Mouse (Mus musculus): ENCODE data around the gene Syk. TPM values are rescaled to one million over a fixed set of nuclear protein-coding genes. Genes with fewer than 3 reads are reported as not detected.
A peak's percentile ranks its signal among the peaks of the same experiment; 100 is the strongest.

Gene Syk
- 1 to 10 TPM; 2.8 to 3.9 TPM for total RNA-seq (2021)

DNA sequence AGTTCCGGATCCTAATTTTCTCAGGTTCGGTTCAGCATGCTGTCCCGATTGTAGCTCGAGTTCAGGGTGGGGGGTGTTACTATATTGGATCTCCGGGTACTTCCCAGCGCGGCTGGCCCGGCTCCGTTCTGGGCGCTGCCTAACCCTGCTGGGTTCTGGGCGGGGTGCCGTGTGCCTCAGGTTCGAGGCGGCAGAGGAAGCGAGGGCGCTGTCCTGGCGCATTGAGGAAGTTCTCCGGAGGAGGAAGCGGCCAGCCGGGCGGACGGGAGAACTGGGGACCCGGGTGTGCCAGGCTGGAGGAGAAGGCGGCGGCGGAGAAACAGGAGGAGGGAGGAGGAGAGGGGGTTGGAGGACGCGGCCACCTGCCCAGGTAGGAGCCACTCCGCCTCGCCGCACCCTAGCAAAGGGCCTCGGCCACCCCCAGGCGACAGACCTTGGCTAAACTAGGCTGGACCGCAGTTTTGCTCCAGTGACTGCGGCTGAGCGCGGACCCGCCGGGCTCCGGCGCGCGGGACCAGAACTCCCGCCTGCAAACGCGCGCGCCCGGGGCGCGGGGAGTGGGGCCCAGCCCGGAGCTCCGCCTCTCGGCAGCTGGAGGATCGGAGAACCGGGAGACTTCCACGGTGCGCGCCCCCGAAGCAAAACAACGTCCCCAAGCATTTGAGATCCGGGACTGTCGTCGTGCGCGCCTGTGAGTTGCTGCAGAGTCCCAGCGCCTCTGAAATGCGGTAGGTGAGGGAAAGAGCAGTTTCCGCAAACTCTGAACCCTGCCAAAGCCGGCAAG lies at the start of gene Syk:
Syk (plus strand) TSS at position 296 of the 784 bp plus-strand sequence.
- intact Hi-C loops (cut with DNase I) = no loop called here
- peak; percentile 54 to 64 for DNase-seq (ENCODE audit: low spot score in 2 of 2)

DNA sequence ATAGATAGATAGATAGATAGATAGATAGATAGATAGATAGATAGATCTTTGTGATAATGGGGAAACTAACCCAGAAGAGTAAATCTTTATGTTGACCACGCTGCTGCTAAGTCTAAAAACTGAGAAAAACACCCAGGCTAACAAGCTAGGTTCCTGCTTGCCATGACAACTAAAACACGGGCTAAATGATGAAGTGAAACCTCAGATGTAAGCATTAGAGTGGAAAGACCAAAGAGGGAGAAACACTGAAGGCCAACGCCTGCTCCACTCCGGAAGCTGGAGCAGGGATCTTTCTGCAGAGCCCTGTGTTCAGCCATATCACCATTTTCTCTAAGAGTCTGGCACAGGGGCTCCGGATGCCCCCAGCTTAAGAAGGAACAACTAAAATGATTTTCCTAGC lies 49.3 kb upstream of the Syk start:
- intact Hi-C loops (cut with DNase I) = loop anchor here (5.0 to 10.0 kb wide), 2 partner anchors 186 to 689 kb away; partner anchors contain the start of gene Gadd45g
- no peak for DNase-seq (ENCODE audit: low spot score in 2 of 2)

DNA sequence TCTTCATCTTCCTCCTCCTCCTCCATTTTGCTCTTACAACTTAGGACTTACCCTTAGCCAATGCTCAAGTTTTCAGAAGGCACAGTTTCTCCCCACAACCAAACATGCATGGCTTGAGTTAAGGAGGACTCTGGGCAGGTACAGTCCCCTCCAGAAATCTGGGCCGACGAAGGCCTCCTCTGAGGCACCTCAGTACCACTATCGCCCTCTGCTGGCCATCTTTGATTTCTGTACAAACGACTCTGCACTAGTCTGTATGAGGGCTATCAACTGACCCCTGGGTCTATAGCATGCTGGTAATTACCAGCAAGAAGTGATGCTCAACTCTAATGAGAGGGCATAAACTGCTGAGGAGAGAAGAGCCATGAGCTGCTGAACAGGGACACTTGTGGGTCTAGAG lies 47.4 kb upstream of the Syk start:
- intact Hi-C loops (cut with DNase I) = loop anchor here (5.0 to 10.0 kb wide), 2 partner anchors 92 to 691 kb away; partner anchors contain the start of gene Gadd45g
- peak in 1 of 2 experiments; percentile 43 for DNase-seq (ENCODE audit: low spot score in 2 of 2)

DNA sequence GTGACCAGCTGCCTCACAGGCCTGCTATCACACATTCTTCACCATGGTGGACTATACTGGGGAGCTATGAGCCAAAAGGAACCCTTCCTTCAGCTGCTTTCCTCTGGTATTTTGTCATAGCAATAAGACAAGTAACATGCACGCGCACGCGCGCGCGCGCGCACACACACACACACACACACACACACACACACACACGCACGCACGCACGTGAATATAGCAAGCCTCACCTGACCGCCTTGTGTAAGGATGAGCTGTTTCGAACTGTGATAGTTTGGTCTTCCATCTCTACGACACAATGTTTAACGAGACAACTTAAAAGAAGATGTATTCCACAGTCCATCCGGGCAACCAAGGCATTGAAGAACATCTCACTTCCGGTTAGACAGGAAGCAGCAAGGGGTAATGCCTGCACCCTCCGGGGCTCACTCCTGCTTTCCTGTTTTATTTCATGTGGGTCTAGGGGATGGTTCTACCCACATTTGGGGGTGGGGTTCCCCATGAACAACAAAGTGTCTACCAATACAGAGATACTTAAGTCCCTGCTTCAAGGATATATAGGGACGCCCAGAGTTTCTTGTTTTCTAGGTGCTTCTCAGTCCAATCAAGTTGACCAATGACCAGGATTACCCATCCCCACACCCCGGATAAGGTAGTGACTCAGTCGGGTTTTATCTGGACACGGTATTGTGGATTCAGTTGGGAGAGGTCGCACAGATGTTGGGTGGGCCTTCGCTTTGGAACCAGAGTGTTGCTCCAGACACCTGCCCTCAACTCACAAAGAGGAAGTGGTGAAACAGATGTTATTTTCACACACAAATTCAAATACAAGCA lies 45.0 kb upstream of the Syk start:
- intact Hi-C loops (cut with DNase I) = loop anchor here (5.0 to 10.0 kb wide), 2 partner anchors 89 to 693 kb away; partner anchors contain the start of gene Gadd45g
- no peak for DNase-seq (ENCODE audit: low spot score in 2 of 2)

DNA sequence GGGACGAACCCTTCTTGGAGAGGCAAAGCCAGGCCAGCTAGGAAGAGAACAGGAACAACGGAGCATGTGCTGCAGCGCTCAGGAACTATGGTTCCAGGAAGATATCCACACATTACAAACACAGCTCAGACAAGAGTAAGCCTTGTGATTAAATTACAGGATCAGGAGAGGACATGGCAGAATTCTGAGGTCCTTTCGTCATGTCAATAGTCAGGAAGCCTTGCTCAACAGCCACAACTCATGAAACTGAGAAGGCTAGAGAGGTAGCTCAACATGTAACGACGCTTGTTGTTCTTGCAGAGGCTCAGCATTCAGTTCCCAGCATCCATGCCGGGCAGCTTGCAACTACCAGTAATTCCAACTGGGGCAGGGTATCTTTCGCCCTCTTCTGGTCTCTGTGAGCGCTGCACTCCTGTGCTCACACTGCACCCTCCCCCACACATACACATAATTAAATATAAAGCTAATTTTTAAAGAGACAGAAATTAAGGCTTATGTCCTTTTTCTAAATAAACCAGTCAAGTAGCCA lies 44.3 kb upstream of the Syk start:
- DNase-seq (ENCODE audit: low spot score in 2 of 2) = no peak
- intact Hi-C loops (cut with DNase I) = loop anchor here (5.0 to 10.0 kb wide), 2 partner anchors 89 to 694 kb away; partner anchors contain the start of gene Gadd45g

DNA sequence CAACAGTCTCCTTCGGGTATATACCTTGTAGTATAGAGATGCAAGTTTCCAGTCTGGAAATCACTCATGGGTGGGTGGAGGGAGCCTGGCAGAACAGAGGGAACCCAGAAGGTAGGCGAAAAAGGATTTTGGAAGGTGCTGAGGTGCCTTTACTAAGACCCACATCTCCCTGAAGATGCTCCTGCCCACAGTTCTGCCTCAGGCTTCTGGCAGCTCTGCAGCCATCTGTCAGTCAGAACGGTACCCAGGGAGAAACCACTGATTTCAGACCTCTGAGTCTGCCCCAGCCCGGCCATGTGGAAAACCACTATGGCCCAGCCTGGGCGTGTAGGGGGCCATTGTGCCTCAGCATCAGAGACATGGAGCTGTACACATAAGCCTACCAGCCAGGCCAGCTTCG lies 43.5 kb upstream of the Syk start:
- peak in 1 of 2 experiments; percentile 70 for DNase-seq (ENCODE audit: low spot score in 2 of 2)
- intact Hi-C loops (cut with DNase I) = loop anchor here (5.0 to 10.0 kb wide), 2 partner anchors 88 to 695 kb away; partner anchors contain the start of gene Gadd45g

DNA sequence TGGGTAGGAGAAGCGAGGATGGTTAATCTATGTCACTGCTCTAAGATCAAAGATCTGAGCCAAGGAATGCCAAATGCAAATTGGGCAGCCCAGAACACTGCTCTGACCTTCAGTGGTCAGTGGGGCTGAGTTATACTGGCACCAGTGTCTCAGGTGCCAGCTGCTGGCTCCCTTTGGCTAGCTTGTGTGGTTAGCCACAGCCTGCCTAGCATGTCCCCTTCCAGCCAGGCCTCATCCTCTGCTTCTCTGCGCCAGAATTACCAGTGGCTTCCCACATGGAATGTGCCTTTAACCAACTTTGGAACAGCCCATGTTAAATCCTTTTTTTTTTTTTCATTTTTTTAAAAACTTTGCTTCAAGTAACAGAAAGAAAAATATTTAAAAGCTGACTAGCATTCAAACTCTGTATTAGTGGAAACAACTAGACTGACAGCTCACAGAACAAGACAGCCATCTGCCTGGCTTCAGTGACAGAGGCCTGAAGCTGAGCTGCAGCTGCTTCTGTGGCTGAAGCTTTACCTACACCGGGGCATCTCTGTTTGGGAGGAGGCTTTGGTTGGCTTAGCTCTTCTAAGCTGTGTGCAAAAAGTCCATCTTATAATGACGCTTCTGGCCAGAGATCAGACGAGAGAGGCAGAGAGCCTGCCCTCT lies 41.5 kb upstream of the Syk start:
- no peak for DNase-seq (ENCODE audit: low spot score in 2 of 2)
- intact Hi-C loops (cut with DNase I) = no loop called here

DNA sequence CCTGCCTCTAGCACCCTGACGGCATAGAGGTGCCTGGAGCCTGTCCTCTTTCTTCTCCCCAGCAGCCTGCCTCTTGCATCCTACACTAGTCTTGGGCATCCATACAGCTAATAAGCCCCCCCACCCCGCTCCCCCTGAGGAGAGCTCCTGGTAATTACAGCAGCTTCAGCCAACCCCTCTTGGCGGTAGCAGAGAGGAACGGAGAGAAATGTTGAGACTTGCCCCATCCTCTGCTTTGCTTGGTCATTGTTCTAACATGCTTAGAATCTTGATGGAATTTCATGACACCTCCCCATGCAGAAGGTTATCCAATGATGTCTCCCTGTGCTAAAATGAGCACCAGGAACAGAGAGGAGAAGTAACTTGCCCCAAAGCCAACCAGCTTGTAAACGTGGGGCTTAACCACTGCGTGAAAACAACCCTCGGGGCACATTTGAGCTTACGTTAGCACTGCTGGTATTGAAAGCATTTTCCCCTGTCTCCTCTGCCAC lies 40.9 kb upstream of the Syk start:
- no peak for DNase-seq (ENCODE audit: low spot score in 2 of 2)
- intact Hi-C loops (cut with DNase I) = no loop called here

DNA sequence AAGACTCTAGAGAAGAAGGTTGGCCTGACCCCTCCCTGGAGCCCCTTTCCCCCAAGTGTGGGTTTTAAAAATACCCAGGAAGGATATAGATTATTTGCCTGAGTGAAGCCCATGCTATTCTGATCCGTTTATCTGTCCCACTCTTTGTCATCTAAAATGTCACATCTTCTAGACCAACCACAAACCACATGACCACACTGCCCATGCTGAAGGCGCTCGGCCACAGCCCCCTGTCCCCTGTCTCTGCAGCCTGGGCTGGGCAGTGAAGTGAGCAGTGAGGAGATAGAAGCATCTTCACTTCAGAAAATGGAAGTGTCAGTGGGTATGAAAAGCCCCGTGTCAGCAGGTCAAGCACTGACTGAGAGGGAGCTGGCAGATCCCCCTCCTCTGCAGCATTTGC lies 40.3 kb upstream of the Syk start:
- DNase-seq (ENCODE audit: low spot score in 2 of 2) = no peak
- intact Hi-C loops (cut with DNase I) = no loop called here

DNA sequence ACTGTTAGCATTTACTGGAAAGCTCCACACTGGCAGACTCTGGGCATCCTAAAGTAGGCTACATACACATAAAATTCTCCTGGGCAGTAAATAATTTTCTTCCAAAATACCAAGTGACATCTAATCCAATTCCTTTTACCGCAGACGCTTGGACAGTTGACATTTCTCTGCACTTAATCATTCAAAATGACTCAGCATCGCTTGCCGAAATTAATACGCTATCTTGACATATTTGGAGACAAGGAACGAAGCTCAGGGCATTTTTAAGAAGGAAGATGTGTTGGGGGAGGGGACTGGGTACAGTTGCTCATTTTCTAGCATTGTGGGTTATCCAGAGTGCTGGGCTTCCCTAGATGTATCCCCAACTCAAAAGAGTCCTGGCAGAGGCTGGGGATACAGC lies 36.7 kb upstream of the Syk start:
- DNase-seq (ENCODE audit: low spot score in 2 of 2) = no peak
- intact Hi-C loops (cut with DNase I) = no loop called here

DNA sequence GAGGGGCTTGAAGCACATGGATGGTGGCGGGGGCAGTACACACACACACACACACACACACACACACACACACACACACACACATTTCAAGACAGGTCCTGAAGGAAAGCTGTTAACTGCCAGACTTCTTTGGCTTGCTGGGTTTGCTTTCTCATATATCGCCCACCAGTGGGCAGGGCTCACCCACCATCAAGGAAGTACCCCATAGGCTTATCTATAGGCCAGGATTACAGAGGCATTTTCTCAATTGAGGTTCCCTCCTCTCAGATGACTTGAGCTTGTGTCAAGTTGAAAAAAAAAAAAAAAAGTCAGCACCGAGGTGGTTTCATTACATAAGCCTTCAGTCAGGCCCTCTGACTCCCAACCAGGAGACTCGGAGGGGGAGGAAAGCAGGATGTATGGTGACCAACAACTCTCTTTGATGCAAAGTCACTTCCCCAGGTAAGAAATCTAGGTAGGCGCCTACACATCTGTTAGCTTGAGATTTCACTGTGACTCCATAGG lies 32.2 kb upstream of the Syk start:
- intact Hi-C loops (cut with DNase I) = loop anchor here (5.0 kb wide), 1 partner anchor 72 kb away; no protein-coding TSS in a partner anchor
- no peak for DNase-seq (ENCODE audit: low spot score in 2 of 2)

DNA sequence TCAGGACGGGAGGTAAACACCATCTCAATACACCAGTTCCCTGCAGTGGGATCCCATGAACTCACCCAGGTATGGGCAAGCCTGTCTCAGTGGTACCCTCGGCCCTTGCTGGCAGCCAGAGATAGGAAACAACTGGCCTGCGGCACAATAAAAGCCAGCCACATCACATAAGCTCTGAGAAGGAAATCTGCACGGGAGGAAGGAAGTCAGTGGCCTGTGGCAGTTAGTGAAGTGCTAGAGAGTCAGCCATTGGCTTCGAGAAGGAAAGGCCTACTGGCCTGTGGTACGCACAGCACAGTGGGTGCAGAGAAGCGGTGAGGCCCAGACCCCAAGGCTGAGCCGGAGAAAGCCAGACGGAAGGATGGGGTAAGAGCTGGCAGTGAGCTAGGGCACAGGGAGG lies 31.7 kb upstream of the Syk start:
- intact Hi-C loops (cut with DNase I) = loop anchor here (5.0 kb wide), 1 partner anchor 71 kb away; no protein-coding TSS in a partner anchor
- no peak for DNase-seq (ENCODE audit: low spot score in 2 of 2)

DNA sequence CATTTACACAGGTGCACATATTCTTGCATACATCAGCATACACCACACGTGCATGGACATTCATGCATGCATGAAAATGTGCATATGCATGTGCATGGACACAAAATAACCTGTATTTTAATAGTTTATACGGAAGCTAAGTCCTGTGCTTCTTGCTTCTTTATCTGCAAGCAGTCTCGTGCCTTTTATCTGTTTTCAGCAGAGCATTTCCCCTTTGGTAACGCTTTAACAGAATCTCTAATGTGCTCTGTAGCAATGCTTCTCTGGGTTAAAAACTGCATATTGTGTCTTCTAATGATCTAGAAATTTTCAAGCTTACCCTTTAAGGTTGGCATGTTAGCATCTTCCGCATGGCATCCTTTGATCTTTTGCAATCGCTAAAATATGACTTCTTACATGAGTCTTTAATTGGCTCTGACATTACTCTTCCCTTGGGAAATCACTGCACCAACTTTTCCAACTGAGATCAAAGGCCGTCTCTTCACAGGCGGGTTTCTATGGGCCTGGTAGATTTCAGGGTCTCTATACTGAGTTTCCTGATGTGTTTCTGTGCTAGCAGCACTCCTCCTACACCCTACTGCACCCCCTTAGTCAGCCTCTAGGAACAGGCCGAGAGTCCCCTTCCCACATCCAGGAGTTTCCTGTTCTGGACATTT lies 30.0 kb upstream of the Syk start:
- intact Hi-C loops (cut with DNase I) = loop anchor here (5.0 kb wide), 1 partner anchor 69 kb away; no protein-coding TSS in a partner anchor
- no peak for DNase-seq (ENCODE audit: low spot score in 2 of 2)

DNA sequence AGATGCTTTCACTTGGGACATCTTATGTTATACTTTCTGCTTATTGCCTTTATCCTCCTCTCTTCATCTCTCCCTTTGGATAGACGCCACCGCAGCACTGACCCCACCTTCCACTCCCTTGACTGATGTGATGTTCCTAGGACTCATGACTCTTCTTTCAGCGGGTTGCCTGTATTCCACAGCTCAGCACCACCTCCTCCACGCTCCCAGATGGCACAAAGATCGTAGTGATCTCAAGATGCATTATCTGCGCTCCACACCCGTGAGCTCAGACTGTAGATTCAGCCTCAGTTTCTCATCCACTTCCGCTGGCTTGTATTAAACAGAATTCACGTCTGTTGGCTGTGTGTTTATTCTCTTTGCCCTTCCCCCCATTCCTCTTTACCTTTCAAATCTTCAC lies 28.3 kb upstream of the Syk start:
- intact Hi-C loops (cut with DNase I) = loop anchor here (5.0 kb wide), 1 partner anchor 68 kb away; no protein-coding TSS in a partner anchor
- peak in 1 of 2 experiments; percentile 49 for DNase-seq (ENCODE audit: low spot score in 2 of 2)

DNA sequence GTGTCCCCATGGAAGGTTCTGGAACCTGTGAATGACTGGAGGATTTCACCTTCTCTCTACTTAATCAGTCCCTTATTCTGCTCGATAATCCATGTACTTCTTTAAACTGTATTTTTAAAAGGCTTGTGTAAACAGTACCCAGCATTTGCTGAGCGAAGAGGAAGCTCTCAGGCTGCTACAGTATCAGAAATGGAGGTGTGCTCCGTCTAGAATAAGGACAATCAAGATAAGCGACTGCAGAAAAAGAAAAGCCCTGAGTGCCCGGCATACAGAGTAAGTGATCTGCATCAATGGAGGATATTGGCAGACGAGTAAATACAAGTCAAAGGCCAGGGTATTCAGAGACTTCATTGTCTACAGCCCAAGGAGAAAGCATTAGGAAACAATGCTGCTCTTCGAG lies 25.6 kb upstream of the Syk start:
- intact Hi-C loops (cut with DNase I) = no loop called here
- DNase-seq (ENCODE audit: low spot score in 2 of 2) = no peak

DNA sequence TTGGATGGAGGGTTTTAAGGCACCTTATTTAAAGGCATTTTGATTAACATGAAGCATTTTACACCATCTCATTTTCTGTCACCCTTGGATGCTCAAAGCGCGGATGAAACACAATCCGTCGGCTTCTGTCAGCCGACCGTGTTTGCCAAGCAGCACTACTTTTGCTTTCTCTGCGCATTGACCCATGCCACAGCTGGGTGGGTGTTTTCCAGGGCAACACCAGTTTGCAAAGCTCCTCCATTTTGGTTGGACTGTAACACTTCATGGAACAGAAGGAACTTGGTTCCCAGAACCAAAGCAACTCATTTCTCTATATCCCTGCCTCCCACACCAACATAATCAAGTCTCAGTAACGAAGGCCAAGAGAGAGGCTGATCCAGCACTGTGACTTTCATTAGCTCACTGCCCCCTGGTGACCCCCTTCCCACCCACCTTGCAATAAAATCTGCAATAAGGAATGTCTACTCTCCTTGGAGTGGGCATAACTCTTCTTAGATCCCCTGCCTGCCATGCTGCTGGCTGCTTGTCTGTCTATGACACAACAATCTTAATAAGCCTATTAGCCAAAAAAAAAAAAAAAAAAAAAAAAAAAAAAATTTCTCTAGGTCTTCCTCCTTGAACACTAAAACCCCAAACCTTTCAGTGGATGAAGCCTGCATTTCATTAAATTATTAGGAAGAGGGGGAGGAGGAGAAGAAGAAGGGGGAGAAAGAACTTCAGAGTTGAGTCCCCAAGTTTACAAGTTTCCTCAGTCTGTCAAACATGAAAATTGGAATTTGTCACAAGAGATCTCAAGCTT lies 21.4 kb upstream of the Syk start:
- intact Hi-C loops (cut with DNase I) = no loop called here
- DNase-seq (ENCODE audit: low spot score in 2 of 2) = no peak

DNA sequence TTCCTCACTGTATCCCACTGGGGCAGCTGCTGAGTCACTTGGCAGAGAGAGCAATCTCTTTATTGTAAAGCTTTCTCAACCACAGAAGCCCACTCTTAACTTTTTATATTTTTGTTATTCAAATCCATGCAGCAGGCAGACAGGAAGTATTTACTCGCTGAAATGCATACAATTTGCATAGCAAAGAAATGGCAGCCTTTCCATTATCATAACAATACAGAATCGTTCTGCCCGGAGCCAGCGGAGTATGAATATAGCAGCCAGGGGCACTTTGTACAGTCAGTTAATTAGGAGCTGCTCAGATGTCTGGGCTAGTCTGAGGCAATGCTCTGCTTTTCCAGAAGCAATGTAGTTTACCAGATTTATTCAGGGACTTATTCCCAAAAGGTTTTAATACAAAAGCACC lies 20.8 kb upstream of the Syk start:
- no peak for DNase-seq (ENCODE audit: low spot score in 2 of 2)
- intact Hi-C loops (cut with DNase I) = no loop called here

Measured in left cerebral cortex, postnatal 25 days (tissue).